Mouse (Mus musculus) E14TG2a.4 (cell line): ENCODE measurements around the gene Dnal1.
"Not testable (repeated sequence)": the region's sequence is repeated elsewhere in the genome, so short reads cannot be mapped to it uniquely, and the experiment has no call there.

Experiments
- CTCF ChIP-seq: conservative IDR thresholded peaks from 2 replicates; pipeline ENCODE4 v1.5.1; 2014; ENCODE audit warnings: low read length
- NANOG ChIP-seq: IDR thresholded peaks from 2 replicates; pipeline ENCODE4 v1.6.1; 2014; ENCODE audit warnings: borderline replicate concordance, low read length, mixed read lengths
- POU5F1 ChIP-seq: IDR thresholded peaks from 2 replicates; pipeline ENCODE4 v1.6.1; 2014; ENCODE audit warnings: low read length, borderline replicate concordance

GRCm38 (mm10) chr12:84094666-84095065 lies 19.5 kb upstream of the Dnal1 start:
- not testable (repeated sequence) for TF ChIP-seq CTCF, NANOG, POU5F1
